Comparison of ENCODE assay signal across 39 mouse cellular contexts in the genomic region with DNA sequence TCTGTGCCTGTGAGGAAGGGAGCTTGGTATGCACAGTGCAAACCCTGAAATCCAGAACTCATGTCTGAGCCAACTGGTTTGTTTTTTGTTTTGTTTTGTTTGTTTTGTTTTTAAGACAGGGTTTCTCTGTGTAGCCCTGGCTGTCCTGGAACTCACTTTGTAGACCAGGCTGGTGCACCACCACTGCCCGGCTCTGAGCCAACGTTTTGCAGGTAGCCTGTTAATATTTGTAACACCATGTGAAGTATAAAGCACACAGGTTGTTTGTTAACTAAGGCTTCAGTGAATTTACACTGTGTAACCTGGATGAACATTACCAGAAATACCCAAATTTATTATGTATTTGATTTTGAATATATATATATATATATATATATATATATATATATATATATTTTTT. TPM values are rescaled to one million over a fixed set of nuclear protein-coding genes. Genes with fewer than 3 reads are reported as not detected.
"Had no signal": no experiment of that assay in that cellular context is flagged by ENCODE, and none has a peak within 500 bp of the region (broad histone marks: within the 10 kb centered on the region; RNA-seq: fewer than 3 reads in every experiment).

No protein-coding gene starts in this region.

- H3K4me2 ChIP-seq: limb, embryonic 12.5 days; limb, embryonic 13.5 days; limb, embryonic 15.5 days; liver, embryonic 11.5 days; liver, embryonic 12.5 days; liver, embryonic 13.5 days; liver, embryonic 15.5 days; lung, embryonic 14.5 days; lung, embryonic 15.5 days; midbrain, embryonic 11.5 days; midbrain, embryonic 12.5 days; midbrain, embryonic 13.5 days; midbrain, embryonic 15.5 days; neural tube, embryonic 12.5 days had no signal

- H3K36me3 ChIP-seq: limb, embryonic 10.5 days; limb, embryonic 12.5 days; limb, embryonic 13.5 days; limb, embryonic 15.5 days; liver, embryonic 12.5 days; liver, embryonic 13.5 days; liver, embryonic 15.5 days; lung, embryonic 15.5 days; midbrain, embryonic 10.5 days; midbrain, embryonic 12.5 days; midbrain, embryonic 13.5 days; midbrain, embryonic 15.5 days; neural tube, embryonic 12.5 days had no signal

- ATAC-seq: liver, embryonic 12.5 days; liver, postnatal 0 days; lung, postnatal 0 days; midbrain, embryonic 13.5 days; midbrain, embryonic 15.5 days; midbrain, embryonic 16.5 days had no signal

- H3K9ac ChIP-seq: limb, embryonic 12.5 days; limb, embryonic 13.5 days; limb, embryonic 15.5 days; liver, embryonic 12.5 days; liver, embryonic 13.5 days; liver, embryonic 14.5 days; liver, embryonic 15.5 days; liver, postnatal 0 days; lung, embryonic 14.5 days; lung, embryonic 15.5 days; midbrain, embryonic 12.5 days; midbrain, embryonic 13.5 days; midbrain, embryonic 15.5 days; neural tube, embryonic 12.5 days had no signal

- H3K4me1 ChIP-seq: limb, embryonic 10.5 days; limb, embryonic 15.5 days; lung, embryonic 15.5 days; midbrain, embryonic 12.5 days had no signal

- H3K27me3 ChIP-seq: lung, embryonic 15.5 days; neural tube, embryonic 12.5 days had no signal

- H3K4me3 ChIP-seq: limb, embryonic 10.5 days; limb, embryonic 12.5 days; limb, embryonic 13.5 days; limb, embryonic 15.5 days; liver, embryonic 12.5 days; liver, embryonic 13.5 days; liver, embryonic 15.5 days; lung, embryonic 15.5 days; megakaryocyte, embryonic 14.5 days; midbrain, embryonic 10.5 days; midbrain, embryonic 12.5 days; midbrain, embryonic 13.5 days; midbrain, embryonic 15.5 days; myocyte; neural tube, embryonic 12.5 days had no signal

- DNase-seq: left cerebral cortex, postnatal 4 days; liver; liver, embryonic 13.5 days; liver, postnatal 0 days; lung, adult 18-20 months; lung, adult 2 months; lung, embryonic 14.5 days; lung, postnatal 10 days; lung, postnatal 14 days; lung, postnatal 36 days; lung, postnatal 4 days; midbrain, embryonic 14.5 days had no signal

- H3K27ac ChIP-seq: limb, embryonic 10.5 days; limb, embryonic 12.5 days; limb, embryonic 13.5 days; limb, embryonic 15.5 days; liver, embryonic 12.5 days; liver, embryonic 13.5 days; liver, embryonic 14.5 days; liver, embryonic 15.5 days; lung, embryonic 15.5 days; macrophage; midbrain, embryonic 10.5 days; midbrain, embryonic 12.5 days; midbrain, embryonic 13.5 days; midbrain, embryonic 15.5 days; neural tube, embryonic 12.5 days had no signal

- H3K9me3 ChIP-seq: limb, embryonic 10.5 days; limb, embryonic 12.5 days; limb, embryonic 13.5 days; limb, embryonic 15.5 days; liver, embryonic 12.5 days; liver, embryonic 13.5 days; liver, embryonic 15.5 days; lung, embryonic 15.5 days; megakaryocyte, embryonic 14.5 days; midbrain, embryonic 10.5 days; midbrain, embryonic 12.5 days; midbrain, embryonic 13.5 days; midbrain, embryonic 15.5 days; neural tube, embryonic 12.5 days had no signal

RNA-seq across cellular contexts. Expression of a gene that starts 7.0 kb away (rescaled TPM):
- polyA plus RNA-seq: liver, adult 2 months; liver, embryonic 15.5 days; liver, postnatal 0 days; macrophage had no signal

RNA-seq across cellular contexts. Expression of a gene that starts 36.3 kb away (rescaled TPM):
- polyA plus RNA-seq: limb, embryonic 10.5 days; limb, embryonic 11.5 days; limb, embryonic 12.5 days; limb, embryonic 13.5 days; liver, embryonic 11.5 days; liver, embryonic 12.5 days; liver, embryonic 13.5 days; liver, embryonic 14.5 days; liver, embryonic 15.5 days; liver, embryonic 16.5 days; liver, postnatal 0 days; macrophage; midbrain, embryonic 10.5 days; midbrain, embryonic 11.5 days; midbrain, embryonic 12.5 days; midbrain, embryonic 16.5 days; neural tube, embryonic 11.5 days; neural tube, embryonic 12.5 days had no signal

RNA-seq across cellular contexts. Expression of a gene that starts 38.1 kb away (rescaled TPM):
- polyA plus RNA-seq: limb, embryonic 10.5 days; limb, embryonic 11.5 days; limb, embryonic 12.5 days; limb, embryonic 13.5 days; limb, embryonic 14.5 days; limb, embryonic 15.5 days; liver, adult 2 months; liver, embryonic 11.5 days; liver, embryonic 12.5 days; liver, embryonic 13.5 days; liver, embryonic 14.5 days; liver, embryonic 15.5 days; liver, embryonic 16.5 days; liver, postnatal 0 days; lung, adult 2 months; lung, embryonic 14.5 days; lung, embryonic 15.5 days; lung, embryonic 16.5 days; lung, postnatal 0 days; macrophage; midbrain, embryonic 10.5 days; midbrain, embryonic 11.5 days; midbrain, embryonic 12.5 days; midbrain, embryonic 13.5 days; midbrain, embryonic 14.5 days; midbrain, embryonic 15.5 days; midbrain, embryonic 16.5 days; midbrain, postnatal 0 days; neural tube, embryonic 11.5 days; neural tube, embryonic 12.5 days had no signal
